8 mouse cellular contexts compared by ENCODE assay signal in the genomic region with DNA sequence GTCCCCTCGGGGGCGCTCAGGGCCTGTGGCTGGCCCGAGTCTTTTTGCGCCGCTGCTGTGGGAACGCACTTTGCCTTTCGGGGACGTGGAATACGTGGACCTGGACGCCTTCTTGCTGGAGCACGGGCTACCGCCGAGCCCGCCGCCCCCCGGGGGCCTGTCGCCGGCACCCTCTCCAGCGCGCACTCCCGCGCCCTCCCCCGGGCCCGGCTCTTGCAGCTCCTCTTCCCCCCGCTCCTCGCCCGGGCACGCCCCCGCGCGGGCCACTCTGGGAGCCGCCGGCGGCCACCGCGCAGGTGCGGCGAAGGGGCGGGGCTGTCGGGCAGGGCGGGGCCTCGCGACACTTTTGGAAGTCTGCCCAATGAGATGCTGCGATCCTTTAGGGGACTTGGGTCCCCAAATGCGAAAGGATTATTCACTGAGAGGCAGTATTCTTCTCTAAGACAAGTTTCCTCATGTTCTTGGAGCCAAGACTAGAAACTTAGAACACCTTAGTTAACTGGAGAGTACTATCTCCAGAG. TPM values are rescaled to one million over a fixed set of nuclear protein-coding genes. Genes with fewer than 3 reads are reported as not detected.
DNase-seq lines count a peak whose midpoint lies in the region; ATAC-seq and TF ChIP-seq lines count a peak whose summit lies in the region.

No protein-coding gene starts in this region.

- H3K27ac ChIP-seq in cerebellum, adult 2 months (ENCODE audit: insufficient read depth, low read length) = peak overlapping the region; percentile 93
- peak overlapping the region; percentile 34 for H3K27ac ChIP-seq in hindbrain, embryonic 14.5 days
- H3K27ac ChIP-seq in left cerebral cortex, adult 2 months = peak overlapping the region; percentile 98

- H3K27me3 ChIP-seq in G1E (ENCODE audit: insufficient read depth, low read length) = peaks cover 10% of the 10 kb centered on the region; the same call in 1 of the 2 replicates
- no peaks in the 10 kb centered on the region for H3K27me3 ChIP-seq in cerebellum, adult 2 months (ENCODE audit: control insufficient read depth, insufficient read depth, low read length)
- H3K27me3 ChIP-seq in hindbrain, embryonic 14.5 days (ENCODE audit: control insufficient read depth, insufficient read depth, low read length) = no peaks in the 10 kb centered on the region

- peaks cover 75% of the 10 kb centered on the region for H3K4me1 ChIP-seq in G1E (ENCODE audit: insufficient read depth, low read depth, low read length)
- peaks cover 33% of the 10 kb centered on the region for H3K4me1 ChIP-seq in cerebellum, adult 2 months (ENCODE audit: control insufficient read depth, insufficient read depth, low read length)
- H3K4me1 ChIP-seq in hindbrain, embryonic 14.5 days (replicated peaks; ENCODE audit: control insufficient read depth, insufficient read depth, low read length) = peaks cover 59% of the 10 kb centered on the region

- TF ChIP-seq CTCF in G1E (IDR thresholded peaks at IDR 0.05; ENCODE audit: low read depth, low read length) = no peak
- TF ChIP-seq CTCF in cerebellum, adult 2 months (IDR thresholded peaks at IDR 0.05; ENCODE audit: borderline replicate concordance, insufficient read depth, low read depth, low read length) = no peak
- no peak; the same call in 1 of the 2 replicates for TF ChIP-seq CTCF in left cerebral cortex, adult 2 months (IDR thresholded peaks at IDR 0.05)

- H3K9me3 ChIP-seq in G1E (replicated peaks) = no peaks in the 10 kb centered on the region
- no peaks in the 10 kb centered on the region for H3K9me3 ChIP-seq in hindbrain, embryonic 14.5 days (ENCODE audit: control insufficient read depth, low read length)

- ATAC-seq in G1E (ENCODE audit: extremely low read depth, insufficient number of reproducible peaks, low FRiP score, poor library complexity, severe bottlenecking) = 0 out of 2 replicates have a peak, but pooled peaks have one; percentile 2
- no peak for ATAC-seq in hindbrain, embryonic 14.5 days (ENCODE audit: low FRiP score)
- peak; percentile 23 for ATAC-seq in megakaryocyte, adult 5-6 weeks (ENCODE audit: poor library complexity, severe bottlenecking)

- H3K4me2 ChIP-seq in hindbrain, embryonic 14.5 days (replicated peaks) = peak overlapping the region; percentile 94

- WGBS in cerebellum, adult 2 months = 2% methylated on average over 45 of the region's 45 CpGs
- WGBS in hindbrain, embryonic 14.5 days = 0% methylated on average over 41 of the region's 45 CpGs

- H3K36me3 ChIP-seq in G1E (replicated peaks) = peaks cover 38% of the 10 kb centered on the region
- peaks cover 21% of the 10 kb centered on the region for H3K36me3 ChIP-seq in hindbrain, embryonic 14.5 days (replicated peaks; ENCODE audit: control insufficient read depth, insufficient read depth)

- no peak for TF ChIP-seq POLR2A in cerebellum, adult 2 months (IDR thresholded peaks at IDR 0.05; ENCODE audit: borderline replicate concordance, insufficient read depth, low read length)

- DNase-seq in G1E (ENCODE audit: low spot score) = peak; percentile 92
- DNase-seq in cerebellum, adult 2 months = peak; percentile 81 to 85
- peak; percentile 64 to 70 for DNase-seq in frontal cortex, postnatal 25 days (ENCODE audit: low spot score in 2 of 2)
- DNase-seq in hindbrain, embryonic 14.5 days (ENCODE audit: low spot score) = peak; percentile 73
- DNase-seq in left cerebral cortex, adult 2 months (ENCODE audit: extremely low spot score in 1 of 2, low spot score in 2 of 2) = peak; percentile 86 to 87
- DNase-seq in right cerebral cortex, postnatal 14 days = peak; percentile 87
- DNase-seq in urinary bladder, postnatal 25 days (ENCODE audit: low spot score) = peak; percentile 93

- H3K9ac ChIP-seq in hindbrain, embryonic 14.5 days = peak overlapping the region; percentile 69

- intact Hi-C loops in left cerebral cortex, adult 2 months (cut with DNase I) = no loop called here

- H3K4me3 ChIP-seq in G1E (ENCODE audit: low read depth, low read length) = peak overlapping the region; percentile 81
- peak overlapping the region; percentile 96 for H3K4me3 ChIP-seq in cerebellum, adult 2 months (replicated peaks; ENCODE audit: insufficient read depth, low read depth, low read length)
- peak overlapping the region; percentile 52 for H3K4me3 ChIP-seq in hindbrain, embryonic 14.5 days (replicated peaks; ENCODE audit: low read length)
- peak overlapping the region; percentile 68 for H3K4me3 ChIP-seq in left cerebral cortex, adult 2 months

RNA-seq across cellular contexts. Expression of a gene that starts 1.9 kb away (rescaled TPM):
- total RNA-seq in G1E (2014; fragmentation: Nextera tagmentation) = 22.8 and 30.2 TPM in 2 replicates
- 33.7 and 37.8 TPM in 2 replicates for total RNA-seq in G1E (2017)
- polyA plus RNA-seq in G1E (2012) = 18.0 and 23.0 TPM in 2 replicates
- 222 and 239 TPM in 2 replicates for polyA plus RNA-seq in cerebellum, adult 2 months (2012; rRNA removed)
- polyA plus RNA-seq in hindbrain, embryonic 14.5 days (2014; fragmentation: Nextera tagmentation; extraction: Ambion mirVana) = 3.5 and 3.9 TPM in 2 replicates
- total RNA-seq in left cerebral cortex, adult 2 months (2021) = 100 to 1,000 TPM in 1 of 2 experiments, 10 to 100 TPM in 1; 60.3 to 104 TPM
- 3.3 and 4.1 TPM in 2 replicates for total RNA-seq in megakaryocyte, adult 5-6 weeks (2015)
- total RNA-seq in megakaryocyte, adult 5-6 weeks (2017) = 3.9 and 5.9 TPM in 2 replicates

RNA-seq across cellular contexts. Expression of a gene that starts 7.1 kb away (rescaled TPM):
- total RNA-seq in G1E (2014; fragmentation: Nextera tagmentation) (0.92 and 3.5 TPM in 2 replicates), G1E (2017) (0.16 and 0.58 TPM in 2 replicates)
- 0.63 and 0.78 TPM in 2 replicates for polyA plus RNA-seq in G1E (2012)
- polyA plus RNA-seq in cerebellum, adult 2 months (2012; rRNA removed) = 164 and 166 TPM in 2 replicates
- 28.2 and 29.0 TPM in 2 replicates for polyA plus RNA-seq in hindbrain, embryonic 14.5 days (2014; fragmentation: Nextera tagmentation; extraction: Ambion mirVana)
- total RNA-seq in left cerebral cortex, adult 2 months (2021) = 100 to 1,000 TPM; 211 to 244 TPM
- total RNA-seq in megakaryocyte, adult 5-6 weeks (2015) = not detected in 2 replicates
- not detected in 2 replicates for total RNA-seq in megakaryocyte, adult 5-6 weeks (2017)

RNA-seq across cellular contexts. Expression of a gene that starts 8.5 kb away (rescaled TPM):
- total RNA-seq in G1E (2014; fragmentation: Nextera tagmentation) (3,054 and 3,291 TPM in 2 replicates), G1E (2017) (1,837 and 1,972 TPM in 2 replicates)
- 14,383 and 17,578 TPM in 2 replicates for polyA plus RNA-seq in G1E (2012)
- polyA plus RNA-seq in cerebellum, adult 2 months (2012; rRNA removed) = 350 and 359 TPM in 2 replicates
- polyA plus RNA-seq in hindbrain, embryonic 14.5 days (2014; fragmentation: Nextera tagmentation; extraction: Ambion mirVana) = 578 and 674 TPM in 2 replicates
- 100 to 1,000 TPM; 318 to 325 TPM for total RNA-seq in left cerebral cortex, adult 2 months (2021)
- 1,249 and 1,272 TPM in 2 replicates for total RNA-seq in megakaryocyte, adult 5-6 weeks (2015)
- 1,058 and 1,261 TPM in 2 replicates for total RNA-seq in megakaryocyte, adult 5-6 weeks (2017)

RNA-seq across cellular contexts. Expression of a gene that starts 11.0 kb away (rescaled TPM):
- total RNA-seq in G1E (2014; fragmentation: Nextera tagmentation) (16.3 and 21.4 TPM in 2 replicates), G1E (2017) (9.3 and 9.8 TPM in 2 replicates)
- 96.0 and 115 TPM in 2 replicates for polyA plus RNA-seq in G1E (2012)
- 27.7 and 29.3 TPM in 2 replicates for polyA plus RNA-seq in cerebellum, adult 2 months (2012; rRNA removed)
- polyA plus RNA-seq in hindbrain, embryonic 14.5 days (2014; fragmentation: Nextera tagmentation; extraction: Ambion mirVana) = 16.7 and 20.0 TPM in 2 replicates
- 10 to 100 TPM; 30.8 to 34.4 TPM for total RNA-seq in left cerebral cortex, adult 2 months (2021)
- total RNA-seq in megakaryocyte, adult 5-6 weeks (2015) = 14.6 and 21.2 TPM in 2 replicates
- 13.7 and 15.7 TPM in 2 replicates for total RNA-seq in megakaryocyte, adult 5-6 weeks (2017)

RNA-seq across cellular contexts. Expression of a gene that starts 12.6 kb away (rescaled TPM):
- total RNA-seq in G1E (2014; fragmentation: Nextera tagmentation) (not detected in 2 replicates), G1E (2017) (not detected in 2 replicates)
- polyA plus RNA-seq in G1E (2012) = 0.02 TPM in 1 of 2 replicates, not detected in the other
- polyA plus RNA-seq in cerebellum, adult 2 months (2012; rRNA removed) = 0.29 and 0.64 TPM in 2 replicates
- polyA plus RNA-seq in hindbrain, embryonic 14.5 days (2014; fragmentation: Nextera tagmentation; extraction: Ambion mirVana) = 0.22 and 0.40 TPM in 2 replicates
- total RNA-seq in left cerebral cortex, adult 2 months (2021) = 1 to 10 TPM; 1.1 to 1.2 TPM
- total RNA-seq in megakaryocyte, adult 5-6 weeks (2015) = not detected in 2 replicates
- total RNA-seq in megakaryocyte, adult 5-6 weeks (2017) = not detected in 2 replicates

Comparison
In these comparisons a context has a peak if more than half of its experiments do, and no peak if none do; other contexts are left out.
1. H3K27ac ChIP-seq: peak in every context shown above with its lines; median percentile 98 in left cerebral cortex, adult 2 months; 93 in cerebellum, adult 2 months; 34 in hindbrain, embryonic 14.5 days.
2. RNA of a gene that starts 7.1 kb away (total RNA-seq): 211 to 244 TPM in left cerebral cortex, adult 2 months; 0.16 to 3.5 TPM in G1E and not detected in megakaryocyte, adult 5-6 weeks; every median in the first group is over 10 times any median in the second.
3. Peak in every context shown above with its lines, with median percentiles within 50 percentile points of each other: DNase-seq and H3K4me3 ChIP-seq.